Mouse (Mus musculus) kidney, postnatal 25 days (tissue): ENCODE data around the gene Atf1.
"Not testable (repeated sequence)": the region's sequence is repeated elsewhere in the genome, so short reads cannot be mapped to it uniquely, and the experiment has no call there.

Experiments used
- DNase-seq, 2 experiments: peaks; one replicate each; pipeline ENCODE4 v3.0.0; 2021; ENCODE audit warnings: mixed read lengths in 2 of 2

The Atf1 gene

GRCm38 (mm10) chr15:100263246-100263905 lies 35.8 kb downstream of the Atf1 start:
- no peak for DNase-seq

- no peak for DNase-seq
Observed at GRCm38 (mm10) chr15:100265586-100266325, 38.1 kb downstream of the Atf1 start.

- DNase-seq = no peak
Observed at GRCm38 (mm10) chr15:100268916-100269315, 41.3 kb downstream of the Atf1 start.

- DNase-seq = no peak
Observed at GRCm38 (mm10) chr15:100269776-100270175, 42.2 kb downstream of the Atf1 start.

- not testable (repeated sequence) for DNase-seq
Observed at GRCm38 (mm10) chr15:100270609-100271008, 43.0 kb downstream of the Atf1 start.

GRCm38 (mm10) chr15:100271411-100271810 lies 43.8 kb downstream of the Atf1 start:
- DNase-seq = no peak

GRCm38 (mm10) chr15:100273791-100274308 lies 46.2 kb downstream of the Atf1 start:
- DNase-seq = not testable (repeated sequence)

GRCm38 (mm10) chr15:100274790-100275559 lies 47.4 kb downstream of the Atf1 start:
- DNase-seq = peak in 1 of 2 experiments; percentile 13

GRCm38 (mm10) chr15:100276403-100276802 lies 48.8 kb downstream of the Atf1 start:
- no peak for DNase-seq

- DNase-seq = no peak
Observed at GRCm38 (mm10) chr15:100277586-100277985, 50.0 kb downstream of the Atf1 start.

GRCm38 (mm10) chr15:100280626-100281025 lies 53.0 kb downstream of the Atf1 start, which contains the start of gene Tmprss12:
Tmprss12 (plus strand) TSS chr15:100280837.
- DNase-seq = no peak

GRCm38 (mm10) chr15:100288980-100289379 lies 61.4 kb downstream of the Atf1 start:
- DNase-seq = no peak

GRCm38 (mm10) chr15:100290858-100291257 lies 63.2 kb downstream of the Atf1 start:
- no peak for DNase-seq

GRCm38 (mm10) chr15:100292326-100292725 lies 64.7 kb downstream of the Atf1 start:
- DNase-seq = no peak

- DNase-seq = no peak
Observed at GRCm38 (mm10) chr15:100297856-100298255, 70.2 kb downstream of the Atf1 start.

GRCm38 (mm10) chr15:100300499-100300898 lies 72.9 kb downstream of the Atf1 start:
- no peak for DNase-seq

GRCm38 (mm10) chr15:100301556-100301955 lies 73.9 kb downstream of the Atf1 start:
- DNase-seq = peak in 1 of 2 experiments; percentile 60

GRCm38 (mm10) chr15:100303428-100304018 lies 75.9 kb downstream of the Atf1 start:
- DNase-seq = no peak

- DNase-seq = peak; percentile 91 to 94
Observed at GRCm38 (mm10) chr15:100304019-100304991, 76.7 kb downstream of the Atf1 start, which contains the start of gene Mettl7a1. Mettl7a1 (plus strand) TSS chr15:100304140.

- no peak for DNase-seq
Observed at GRCm38 (mm10) chr15:100306201-100306600, 78.6 kb downstream of the Atf1 start.

GRCm38 (mm10) chr15:100307438-100308096 lies 79.9 kb downstream of the Atf1 start:
- DNase-seq = peak; percentile 69 to 71
